In genomic region chr4:146067594-146067993, GRCm38 (mm10) we compare ENCODE assay signal across 12 mouse cellular contexts. TPM values are rescaled to one million over a fixed set of nuclear protein-coding genes. Genes with fewer than 3 reads are reported as not detected.
DNase-seq lines count a peak whose midpoint lies in the region; ATAC-seq and TF ChIP-seq lines count a peak whose summit lies in the region.
"Not testable (repeated sequence)": the region's sequence is repeated elsewhere in the genome, so short reads cannot be mapped to it uniquely, and the experiment has no call there.
"Had no signal": no experiment of that assay in that cellular context is flagged by ENCODE, and none has a peak within 500 bp of the region (broad histone marks: within the 10 kb centered on the region; RNA-seq: fewer than 3 reads in every experiment).

No protein-coding gene starts in this region.

- not testable (repeated sequence) for H3K36me3 ChIP-seq in G1E (replicated peaks); embryonic facial prominence, embryonic 12.5 days; heart, embryonic 12.5 days; hindbrain, embryonic 16.5 days (ENCODE audit: control insufficient read depth, insufficient read depth, low read length); limb, embryonic 11.5 days (ENCODE audit: control insufficient read depth, insufficient read depth, low read length); lung, embryonic 16.5 days (ENCODE audit: control insufficient read depth, insufficient read depth, low read length); neural tube, embryonic 15.5 days

- not testable (repeated sequence) for H3K9ac ChIP-seq in embryonic facial prominence, embryonic 12.5 days; heart, embryonic 12.5 days; hindbrain, embryonic 16.5 days (ENCODE audit: low read depth, low read length); limb, embryonic 11.5 days (ENCODE audit: low read length); lung, embryonic 16.5 days (ENCODE audit: low read length); neural tube, embryonic 15.5 days (replicated peaks)

- not testable (repeated sequence) for H3K27me3 ChIP-seq in G1E (ENCODE audit: insufficient read depth, low read length); embryonic facial prominence, embryonic 12.5 days; heart, embryonic 12.5 days (replicated peaks); hindbrain, embryonic 16.5 days (replicated peaks; ENCODE audit: control insufficient read depth, insufficient read depth, low read length); limb, embryonic 11.5 days (ENCODE audit: control insufficient read depth, insufficient read depth, low read length); lung, embryonic 16.5 days (ENCODE audit: control insufficient read depth, insufficient read depth, low read depth, low read length); neural tube, embryonic 15.5 days (replicated peaks)

- H3K27ac ChIP-seq in embryonic facial prominence, embryonic 12.5 days; heart, embryonic 12.5 days (ENCODE audit: poor library complexity, severe bottlenecking); hindbrain, embryonic 16.5 days (ENCODE audit: low read depth, low read length); limb, embryonic 11.5 days (replicated peaks; ENCODE audit: low read depth, low read length); lung, embryonic 16.5 days (ENCODE audit: low read length); neural tube, embryonic 15.5 days (replicated peaks): not testable (repeated sequence)

- not testable (repeated sequence) for ATAC-seq in G1E (ENCODE audit: extremely low read depth, insufficient number of reproducible peaks, low FRiP score, poor library complexity, severe bottlenecking); embryonic facial prominence, embryonic 12.5 days (ENCODE audit: insufficient number of reproducible peaks, insufficient read depth, low FRiP score, low TSS enrichment); heart, embryonic 12.5 days (ENCODE audit: insufficient number of reproducible peaks, low FRiP score); hindbrain, embryonic 16.5 days; limb, embryonic 11.5 days (ENCODE audit: insufficient number of reproducible peaks, low FRiP score, low TSS enrichment, low read depth); lung, embryonic 16.5 days (ENCODE audit: low read depth); neural tube, embryonic 15.5 days (ENCODE audit: low FRiP score)

- peak overlapping the region; percentile 41 for H3K4me2 ChIP-seq in embryonic facial prominence, embryonic 12.5 days (replicated peaks)
- peak overlapping the region; percentile 68 for H3K4me2 ChIP-seq in heart, embryonic 12.5 days
- peak overlapping the region; percentile 48 for H3K4me2 ChIP-seq in hindbrain, embryonic 16.5 days (ENCODE audit: low read length)
- H3K4me2 ChIP-seq in limb, embryonic 11.5 days (ENCODE audit: low read depth, severe bottlenecking) = peak overlapping the region; percentile 29
- peak overlapping the region; percentile 20; the same call in 1 of the 2 replicates for H3K4me2 ChIP-seq in lung, embryonic 16.5 days (ENCODE audit: low read depth, low read length)
- peak overlapping the region; percentile 52 for H3K4me2 ChIP-seq in neural tube, embryonic 15.5 days

- 21% methylated on average over 55 of the region's 55 CpGs for whole genome bisulfite sequencing in embryonic facial prominence, embryonic 12.5 days
- 15% methylated on average over 55 of the region's 55 CpGs for WGBS in heart, embryonic 12.5 days
- 17% methylated on average over 55 of the region's 55 CpGs for WGBS in hindbrain, embryonic 16.5 days
- 20% methylated on average over 55 of the region's 55 CpGs for WGBS in limb, embryonic 11.5 days
- 22% methylated on average over 46 of the region's 55 CpGs for WGBS in lung, embryonic 16.5 days
- 20% methylated on average over 55 of the region's 55 CpGs for WGBS in neural tube, embryonic 15.5 days

- not testable (repeated sequence) for H3K4me1 ChIP-seq in G1E (ENCODE audit: insufficient read depth, low read depth, low read length); embryonic facial prominence, embryonic 12.5 days; heart, embryonic 12.5 days (replicated peaks); hindbrain, embryonic 16.5 days (ENCODE audit: control insufficient read depth, insufficient read depth, low read depth, low read length); limb, embryonic 11.5 days (ENCODE audit: control insufficient read depth, insufficient read depth, low read length); lung, embryonic 16.5 days (replicated peaks; ENCODE audit: control insufficient read depth, insufficient read depth, low read length); neural tube, embryonic 15.5 days

- H3K9me3 ChIP-seq in G1E (replicated peaks) = peaks cover 28% of the 10 kb centered on the region
- H3K9me3 ChIP-seq in embryonic facial prominence, embryonic 12.5 days = peaks cover 22% of the 10 kb centered on the region
- peaks cover 32% of the 10 kb centered on the region for H3K9me3 ChIP-seq in heart, embryonic 12.5 days (replicated peaks)
- peaks cover 22% of the 10 kb centered on the region for H3K9me3 ChIP-seq in hindbrain, embryonic 16.5 days (ENCODE audit: control insufficient read depth, low read length)
- not testable (repeated sequence) for H3K9me3 ChIP-seq in limb, embryonic 11.5 days (ENCODE audit: control insufficient read depth, low read length); lung, embryonic 16.5 days (ENCODE audit: control insufficient read depth, low read length)
- peaks cover 21% of the 10 kb centered on the region for H3K9me3 ChIP-seq in neural tube, embryonic 15.5 days (replicated peaks)

- TF ChIP-seq CTCF in G1E (IDR thresholded peaks at IDR 0.05; ENCODE audit: low read depth, low read length) = not testable (repeated sequence)

- not testable (repeated sequence) for DNase-seq in G1E (ENCODE audit: low spot score)
- peak; percentile 26 for DNase-seq in limb, embryonic 11.5 days (ENCODE audit: low spot score)
- peak; percentile 39 to 67 for DNase-seq in urinary bladder, postnatal 4 days (ENCODE audit: low spot score in 2 of 2)

- peak overlapping the region; percentile 45; the same call in 1 of the 2 replicates for H3K4me3 ChIP-seq in G1E (ENCODE audit: low read depth, low read length)
- peak overlapping the region; percentile 32 for H3K4me3 ChIP-seq in embryonic facial prominence, embryonic 12.5 days
- peak overlapping the region; percentile 44 for H3K4me3 ChIP-seq in heart, embryonic 12.5 days
- peak overlapping the region; percentile 32 for H3K4me3 ChIP-seq in hindbrain, embryonic 16.5 days (ENCODE audit: low read length)
- H3K4me3 ChIP-seq in limb, embryonic 11.5 days (ENCODE audit: low read depth, low read length) = peak overlapping the region; percentile 23; the same call in 1 of the 2 replicates
- not testable (repeated sequence) for H3K4me3 ChIP-seq in lung, embryonic 16.5 days (ENCODE audit: low read length)
- H3K4me3 ChIP-seq in neural tube, embryonic 15.5 days (replicated peaks) = peak overlapping the region; percentile 30

RNA-seq across cellular contexts. Expression of gene Zfp987, which starts 29.5 kb away (rescaled TPM):
- not detected in 2 replicates for total RNA-seq in G1E (2014; fragmentation: Nextera tagmentation)
- 0.06 and 0.16 TPM in 2 replicates for total RNA-seq in G1E (2017)
- not detected in 2 replicates for polyA plus RNA-seq in G1E (2012)
- polyA plus RNA-seq in embryonic facial prominence, embryonic 12.5 days (2016; fragmentation: Nextera tagmentation; extraction: Ambion mirVana) = 0.10 and 0.11 TPM in 2 replicates
- polyA plus RNA-seq in heart, embryonic 12.5 days (2016; fragmentation: Nextera tagmentation; extraction: Ambion mirVana) = not detected in 2 replicates
- polyA plus RNA-seq in hindbrain, embryonic 16.5 days (2015; fragmentation: Nextera tagmentation; extraction: Ambion mirVana) = not detected in 2 replicates
- 0.05 TPM in 1 of 2 replicates, not detected in the other for polyA plus RNA-seq in limb, embryonic 11.5 days (2014; fragmentation: Nextera tagmentation; extraction: Ambion mirVana)
- polyA plus RNA-seq in lung, embryonic 16.5 days (2015; fragmentation: Nextera tagmentation; extraction: Ambion mirVana) = 0.09 TPM in 1 of 2 replicates, not detected in the other
- 0.13 TPM in 1 of 2 replicates, not detected in the other for polyA plus RNA-seq in neural tube, embryonic 15.5 days (2015; fragmentation: Nextera tagmentation; extraction: Ambion mirVana)
- total RNA-seq: adrenal gland, postnatal 14 days; gastrocnemius, adult 2 months; midbrain, postnatal 0 days had no signal
- polyA plus RNA-seq: kidney, adult 2 months; midbrain, postnatal 0 days had no signal
